Mouse (Mus musculus): Measurements from ENCODE around the gene Mad2l1. TPM values are rescaled to one million over a fixed set of nuclear protein-coding genes. Genes with fewer than 3 reads are reported as not detected.
A peak's percentile ranks its signal among the peaks of the same experiment; 100 is the strongest.

Mad2l1 gene
- polyA plus RNA-seq (2015; fragmentation: Nextera tagmentation; extraction: Ambion mirVana), result 63.1 and 64.2 TPM in 2 replicates

DNA sequence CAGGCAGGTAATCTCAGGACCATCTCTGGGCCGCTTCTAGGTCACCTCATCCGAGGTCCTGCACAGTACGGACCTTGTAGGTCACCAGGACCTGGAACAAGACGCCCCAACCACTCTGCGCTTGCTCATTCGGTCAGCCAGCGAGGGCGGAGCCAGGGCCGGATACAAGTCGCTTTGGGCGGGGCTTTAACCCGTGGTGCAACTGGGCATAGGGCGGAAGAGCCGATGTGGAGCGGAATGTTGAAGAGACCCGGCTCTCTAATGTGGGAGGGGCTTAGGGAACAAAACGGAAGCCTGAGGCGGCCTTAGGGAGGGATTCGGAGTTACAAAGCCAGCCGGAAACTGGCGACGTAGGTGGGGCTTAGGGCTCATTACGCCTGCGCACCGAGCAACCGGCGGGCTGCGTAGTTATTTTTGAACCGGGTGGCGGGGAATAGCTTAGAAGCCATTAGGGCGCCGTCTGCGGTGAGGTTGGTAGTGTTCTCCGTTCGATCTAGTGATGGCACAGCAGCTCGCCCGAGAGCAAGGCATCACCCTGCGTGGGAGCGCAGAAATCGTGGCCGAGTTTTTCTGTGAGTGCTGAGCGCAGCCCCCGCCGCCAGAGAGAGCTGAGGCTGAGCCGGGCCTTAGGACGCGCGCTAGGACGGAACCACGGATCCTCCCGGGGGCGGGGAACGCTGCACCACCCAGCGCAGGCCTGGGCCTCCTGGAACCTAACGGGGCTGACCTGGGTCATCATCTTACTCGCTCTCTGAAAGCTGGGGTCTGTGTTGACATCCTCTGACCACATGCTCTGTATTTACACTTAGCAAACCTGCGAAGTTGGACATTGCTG, at the start of gene Mad2l1:
Mad2l1 (plus strand) TSS at position 363 of the 835 bp plus-strand sequence.
- WGBS, result under 1% methylated on average over 57 of the region's 57 CpGs
- ATAC-seq (replicated peaks; ENCODE audit: insufficient number of reproducible peaks, insufficient read depth, low FRiP score, low read depth), result peak; percentile 99
- H3K4me1 ChIP-seq (replicated peaks), result peaks cover 15% of the 10 kb centered on the region

DNA sequence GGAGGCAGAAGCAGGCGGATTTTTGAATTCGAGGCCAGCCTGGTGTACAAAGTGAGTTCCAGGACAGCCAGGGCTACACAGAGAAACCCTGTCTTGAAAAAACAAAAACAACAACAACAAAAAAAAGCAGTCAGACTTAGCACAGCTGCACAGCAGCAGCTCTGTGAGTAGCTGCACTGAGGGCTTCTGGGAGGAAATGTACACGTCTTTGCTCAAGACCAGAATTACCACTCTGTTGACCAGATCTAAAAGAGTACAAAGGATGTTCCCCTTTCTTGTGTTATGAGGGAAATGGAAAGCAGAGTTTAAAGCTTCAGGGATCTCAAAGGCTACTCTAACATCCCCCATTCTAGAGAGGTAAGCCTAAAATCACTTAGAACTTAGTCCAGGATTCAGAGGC, 41.5 kb upstream of the Mad2l1 start:
- Histone ChIP-seq H3K4me1 (replicated peaks) (no peaks in the 10 kb centered on the region), H3K4me3 (no peak overlapping the region), H3K4me2 (no peak overlapping the region), H3K9me3 (replicated peaks) (no peaks in the 10 kb centered on the region), H3K9ac (no peak overlapping the region), H3K36me3 (no peaks in the 10 kb centered on the region), H3K27me3 (no peaks in the 10 kb centered on the region), H3K27ac (no peak overlapping the region)
- WGBS, result 80% methylated on average over 3 of the region's 3 CpGs
- ATAC-seq (replicated peaks; ENCODE audit: insufficient number of reproducible peaks, insufficient read depth, low FRiP score, low read depth), result no peak

More for the DNA sequence above, at the start of gene Mad2l1:
- Histone ChIP-seq H3K27ac (peak within 1 kb of the TSS; percentile 91), H3K36me3 (peaks cover 13% of the 10 kb centered on the region), H3K9ac (peak within 1 kb of the TSS; percentile 64), H3K27me3 (no peaks in the 10 kb centered on the region), H3K4me2 (peak within 1 kb of the TSS; percentile 76), H3K9me3 (replicated peaks) (no peaks in the 10 kb centered on the region), H3K4me3 (peak within 1 kb of the TSS; percentile 71)

DNA sequence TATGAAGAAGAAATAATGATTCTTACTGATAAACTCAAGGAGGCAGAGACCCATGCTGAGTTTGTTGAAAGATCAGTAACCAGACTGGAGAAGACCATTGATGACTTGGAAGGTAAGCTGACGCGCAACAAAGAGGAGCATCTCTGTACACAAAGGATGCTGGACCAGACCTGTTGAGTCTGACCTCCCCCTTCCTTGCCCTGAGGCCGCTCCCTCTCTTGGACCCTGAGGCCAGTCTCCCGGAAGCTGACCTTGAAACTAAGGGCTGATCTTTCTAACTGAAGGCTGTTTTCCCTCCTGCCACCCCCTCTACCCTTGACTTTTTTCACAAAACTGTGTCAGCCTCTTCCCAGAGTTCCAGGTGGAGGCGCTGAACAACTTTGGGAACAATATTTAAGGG, 18.8 kb upstream of the Mad2l1 start:
- Histone ChIP-seq H3K9ac (no peak overlapping the region), H3K36me3 (no peaks in the 10 kb centered on the region), H3K9me3 (replicated peaks) (no peaks in the 10 kb centered on the region), H3K4me2 (no peak overlapping the region), H3K4me1 (replicated peaks) (no peaks in the 10 kb centered on the region), H3K4me3 (no peak overlapping the region), H3K27ac (no peak overlapping the region), H3K27me3 (no peaks in the 10 kb centered on the region)
- ATAC-seq (replicated peaks; ENCODE audit: insufficient number of reproducible peaks, insufficient read depth, low FRiP score, low read depth), result no peak
- WGBS, result 86% methylated on average over 5 of the region's 5 CpGs

DNA sequence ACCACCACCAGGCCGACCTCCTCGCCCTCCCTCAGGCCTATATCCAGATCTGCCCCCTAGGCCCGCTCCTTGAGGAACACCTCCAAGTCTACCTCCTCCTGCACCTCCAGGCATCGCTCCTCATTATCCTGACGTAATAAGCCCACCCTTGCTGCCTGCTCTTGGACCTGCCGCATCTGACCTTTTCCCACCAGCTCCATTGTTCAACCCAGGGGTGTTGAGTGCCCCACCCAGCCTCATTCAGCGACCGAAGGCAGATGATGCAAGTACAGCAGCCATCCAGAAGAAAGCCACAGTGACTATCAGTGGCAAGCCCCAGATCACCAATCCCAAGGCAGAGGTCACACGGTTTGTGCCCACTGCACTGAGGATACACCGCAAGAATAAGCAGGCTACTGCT, 6.8 kb upstream of the Mad2l1 start:
- Histone ChIP-seq H3K4me2 (no peak overlapping the region), H3K36me3 (no peaks in the 10 kb centered on the region), H3K4me3 (no peak overlapping the region), H3K27me3 (no peaks in the 10 kb centered on the region), H3K27ac (no peak overlapping the region), H3K9ac (no peak overlapping the region), H3K4me1 (replicated peaks) (no peaks in the 10 kb centered on the region), H3K9me3 (replicated peaks) (no peaks in the 10 kb centered on the region)
- WGBS, result 89% methylated on average over 10 of the region's 10 CpGs
- ATAC-seq (replicated peaks; ENCODE audit: insufficient number of reproducible peaks, insufficient read depth, low FRiP score, low read depth), result no peak

DNA sequence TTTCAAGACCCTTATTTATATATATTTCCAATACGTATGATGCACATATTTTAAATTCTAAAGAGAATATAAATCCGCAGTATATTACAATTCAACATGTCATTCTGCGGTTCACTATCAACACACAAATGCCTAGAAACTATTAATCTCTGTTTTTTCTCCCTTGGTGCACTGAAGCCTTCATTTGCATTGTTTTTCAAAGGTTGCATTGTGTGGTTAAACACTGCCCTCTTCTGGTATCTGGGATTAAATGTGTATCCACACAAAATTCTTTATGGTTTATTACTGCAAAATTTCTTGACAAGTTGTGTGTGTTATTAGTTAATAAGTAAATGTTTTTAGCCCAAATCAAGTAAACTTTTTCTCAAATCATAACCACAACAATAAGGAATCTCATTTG, 1.9 kb upstream of the Mad2l1 start:
- Histone ChIP-seq H3K9ac (no peak overlapping the region), H3K9me3 (replicated peaks) (no peaks in the 10 kb centered on the region), H3K27ac (no peak overlapping the region), H3K27me3 (no peaks in the 10 kb centered on the region), H3K4me1 (replicated peaks) (peaks cover 15% of the 10 kb centered on the region), H3K4me2 (no peak overlapping the region), H3K4me3 (no peak overlapping the region), H3K36me3 (no peaks in the 10 kb centered on the region)
- 37% methylated on average over 3 of the region's 3 CpGs for WGBS
- no peak for ATAC-seq (replicated peaks; ENCODE audit: insufficient number of reproducible peaks, insufficient read depth, low FRiP score, low read depth)

DNA sequence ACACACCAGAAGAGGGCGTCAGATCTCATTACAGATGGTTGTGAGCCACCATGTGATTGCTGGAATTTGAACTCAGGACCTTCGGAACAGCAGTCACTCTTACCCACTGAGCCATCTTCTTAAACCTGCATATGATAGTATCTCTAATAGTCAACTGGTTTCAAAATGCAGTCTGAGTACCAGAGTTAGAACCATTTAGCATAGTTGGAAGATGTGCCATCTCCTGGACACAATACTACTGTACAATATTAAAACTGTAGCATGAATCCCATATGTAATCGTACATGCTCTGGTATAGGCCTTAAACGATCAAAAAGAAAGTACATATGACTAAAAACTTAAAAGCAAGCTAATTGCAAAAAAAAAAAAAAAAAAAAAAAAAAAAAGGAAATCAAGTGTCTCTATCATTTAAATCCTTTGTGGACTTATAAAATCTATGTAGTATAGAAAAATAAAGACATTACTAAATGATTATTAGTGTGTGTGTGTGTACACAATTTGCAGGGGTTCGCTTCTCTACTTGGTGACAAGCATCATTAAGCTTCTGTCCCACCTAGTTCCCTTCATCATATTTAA, 736 bp upstream of the Mad2l1 start:
- no peaks in the 10 kb centered on the region for H3K27me3 ChIP-seq
- peak overlapping the region; percentile 76 for H3K4me2 ChIP-seq
- peak overlapping the region; percentile 55 for H3K9ac ChIP-seq
- WGBS, result 74% methylated on average over 5 of the region's 5 CpGs
- H3K9me3 ChIP-seq (replicated peaks), result no peaks in the 10 kb centered on the region
- peak overlapping the region; percentile 91 for H3K27ac ChIP-seq
- H3K4me3 ChIP-seq, result peak overlapping the region; percentile 71
- H3K4me1 ChIP-seq (replicated peaks), result peaks cover 15% of the 10 kb centered on the region
- H3K36me3 ChIP-seq, result peaks cover 6% of the 10 kb centered on the region
- no peak for ATAC-seq (replicated peaks; ENCODE audit: insufficient number of reproducible peaks, insufficient read depth, low FRiP score, low read depth)

DNA sequence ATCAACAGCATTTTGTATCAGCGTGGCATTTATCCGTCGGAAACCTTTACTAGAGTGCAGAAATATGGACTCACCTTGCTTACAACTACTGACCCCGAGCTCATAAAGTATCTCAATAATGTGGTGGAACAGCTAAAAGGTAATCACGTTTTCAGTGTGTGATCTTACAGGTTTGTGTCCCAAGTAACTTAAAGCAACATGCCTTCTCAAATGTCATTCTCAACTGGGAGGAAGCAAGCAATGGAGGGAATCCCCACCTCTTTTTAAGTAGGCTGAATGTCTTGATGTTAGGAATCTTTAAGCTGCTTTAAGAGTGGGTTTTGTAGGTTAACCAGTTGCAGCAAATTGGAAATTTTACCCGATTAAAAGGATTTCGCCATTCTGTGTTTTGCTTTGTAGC, 776 bp downstream of the Mad2l1 start:
- no peak for ATAC-seq (replicated peaks; ENCODE audit: insufficient number of reproducible peaks, insufficient read depth, low FRiP score, low read depth)
- H3K4me1 ChIP-seq (replicated peaks), result peaks cover 15% of the 10 kb centered on the region
- peak overlapping the region; percentile 91; the same call in 1 of the 2 replicates for H3K27ac ChIP-seq

DNA sequence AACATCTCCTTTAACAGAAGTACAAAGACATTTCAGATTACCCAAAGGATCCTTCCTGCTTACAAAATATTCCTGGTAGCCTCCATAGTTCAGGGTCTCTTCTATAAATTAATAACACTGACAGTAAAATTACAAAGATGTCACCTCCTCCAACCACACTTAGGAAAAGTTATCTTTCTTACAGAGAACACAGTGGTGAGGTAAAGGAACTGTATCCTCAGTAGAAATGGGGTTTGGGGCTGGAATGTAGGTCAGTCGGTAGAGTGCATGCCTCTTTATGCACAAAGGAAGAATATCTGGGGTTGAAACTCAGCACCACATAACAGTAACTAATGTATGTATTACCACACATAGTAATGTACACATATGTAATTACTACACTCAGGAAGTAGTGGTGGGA, 24.8 kb downstream of the Mad2l1 start, which contains the start of gene Vmn1r32:
Vmn1r32 (minus strand) TSS at position 101 of the 400 bp plus-strand sequence.
- Histone ChIP-seq H3K4me3 (no peak within 1 kb of the TSS), H3K36me3 (no peaks in the 10 kb centered on the region), H3K4me2 (no peak within 1 kb of the TSS), H3K4me1 (replicated peaks) (no peaks in the 10 kb centered on the region), H3K9ac (no peak within 1 kb of the TSS), H3K9me3 (replicated peaks) (no peaks in the 10 kb centered on the region), H3K27ac (no peak within 1 kb of the TSS), H3K27me3 (no peaks in the 10 kb centered on the region)
- 59% methylated on average over 1 of the region's 1 CpGs for WGBS
- ATAC-seq (replicated peaks; ENCODE audit: insufficient number of reproducible peaks, insufficient read depth, low FRiP score, low read depth), result no peak

More for the DNA sequence above, 776 bp downstream of the Mad2l1 start:
- Histone ChIP-seq H3K4me3 (peak overlapping the region; percentile 71), H3K4me2 (peak overlapping the region; percentile 76), H3K9ac (peak overlapping the region; percentile 64), H3K27me3 (no peaks in the 10 kb centered on the region), H3K9me3 (replicated peaks) (no peaks in the 10 kb centered on the region), H3K36me3 (peaks cover 18% of the 10 kb centered on the region)
- 12% methylated on average over 7 of the region's 7 CpGs for WGBS

DNA sequence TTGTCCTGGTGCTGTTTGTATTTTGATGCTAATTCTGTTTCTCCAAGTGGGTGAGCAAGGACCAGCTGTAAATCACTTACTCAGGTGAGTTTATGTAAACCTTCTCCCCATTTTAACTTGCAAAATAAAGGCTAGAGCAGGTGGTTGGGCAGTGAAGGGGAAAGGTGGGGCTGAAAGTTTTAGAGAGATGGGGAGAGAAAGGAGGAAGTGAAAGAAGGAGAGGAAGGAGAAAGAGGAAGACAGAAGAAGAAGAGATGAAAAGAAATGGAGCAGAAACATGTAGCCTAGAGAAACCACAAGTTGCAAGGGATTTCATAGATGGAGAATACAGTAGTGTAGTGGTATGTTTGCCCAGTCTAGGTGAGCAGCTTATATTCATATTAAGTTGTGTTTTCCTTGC, 60.6 kb downstream of the Mad2l1 start:
- Histone ChIP-seq H3K36me3 (no peaks in the 10 kb centered on the region), H3K4me1 (replicated peaks) (no peaks in the 10 kb centered on the region), H3K4me3 (no peak overlapping the region), H3K4me2 (no peak overlapping the region), H3K9ac (no peak overlapping the region), H3K27me3 (no peaks in the 10 kb centered on the region), H3K27ac (no peak overlapping the region), H3K9me3 (replicated peaks) (no peaks in the 10 kb centered on the region)
- no peak for ATAC-seq (replicated peaks; ENCODE audit: insufficient number of reproducible peaks, insufficient read depth, low FRiP score, low read depth)
